Mouse (Mus musculus): Measurements from ENCODE around the gene Golga5. TPM values are rescaled to one million over a fixed set of nuclear protein-coding genes. Genes with fewer than 3 reads are reported as not detected.

Gene Golga5
- 27.1 and 30.9 TPM in 2 replicates for polyA plus RNA-seq (2016; fragmentation: Nextera tagmentation; extraction: Ambion mirVana)

DNA sequence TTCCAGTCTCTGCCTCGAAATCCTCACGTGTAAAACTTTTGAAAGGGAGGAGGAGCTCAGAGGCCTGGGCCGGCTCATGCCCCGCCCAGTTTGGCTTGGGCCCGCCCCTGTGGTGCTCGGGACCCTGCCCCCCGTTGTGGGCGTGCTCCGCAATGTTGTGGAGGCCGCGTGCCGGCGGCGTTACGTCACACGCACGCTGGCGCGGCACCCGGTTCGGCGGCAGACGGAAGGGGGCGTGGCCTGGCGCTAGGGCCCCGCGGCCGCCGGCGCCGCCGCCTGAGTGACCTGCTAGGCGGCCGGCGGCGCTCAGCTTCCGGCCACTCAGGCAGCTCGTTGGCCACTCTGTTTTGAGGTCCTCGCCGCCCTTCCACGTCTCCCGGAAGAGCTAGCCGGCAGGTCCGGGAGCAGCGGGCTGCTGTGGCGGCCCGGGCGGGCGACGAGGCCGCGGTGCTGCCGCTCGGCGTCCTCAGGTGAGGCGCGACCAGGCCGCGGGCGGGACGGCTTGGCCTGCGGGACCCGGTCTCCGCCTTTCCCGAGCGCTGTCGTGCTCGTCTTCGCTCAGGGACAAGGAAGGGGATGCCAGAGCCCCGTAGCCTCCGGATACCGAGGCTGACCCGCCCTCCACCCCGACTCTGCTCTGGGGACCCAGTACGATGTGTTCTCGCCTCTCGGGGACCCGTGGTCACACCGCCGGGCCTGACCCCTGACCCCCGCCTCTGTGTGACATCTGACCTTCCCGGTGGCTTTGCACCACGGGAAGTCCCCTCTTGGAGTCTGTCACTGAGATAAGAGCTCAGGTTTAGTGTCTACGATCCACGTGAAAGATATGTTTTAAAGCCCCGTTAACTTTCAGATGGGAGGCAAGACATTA, at the start of gene Golga5:
Gene Golga5, plus strand, starts transcription at position 242 of the 871 bp plus-strand sequence.
- Histone ChIP-seq H3K9me3 (replicated peaks) (no peaks in the 10 kb centered on the region), H3K27me3 (ENCODE audit: low read depth, poor library complexity, severe bottlenecking) (no peaks in the 10 kb centered on the region), H3K27ac (peak within 1 kb of the TSS; percentile 78), H3K4me1 (peaks cover 6% of the 10 kb centered on the region; the same call in 1 of the 2 replicates), H3K36me3 (peaks cover 19% of the 10 kb centered on the region), H3K4me3 (peak within 1 kb of the TSS; percentile 67)
- WGBS = under 1% methylated on average over 85 of the region's 86 CpGs
- DNase-seq (ENCODE audit: low spot score) = peak; percentile 99

DNA sequence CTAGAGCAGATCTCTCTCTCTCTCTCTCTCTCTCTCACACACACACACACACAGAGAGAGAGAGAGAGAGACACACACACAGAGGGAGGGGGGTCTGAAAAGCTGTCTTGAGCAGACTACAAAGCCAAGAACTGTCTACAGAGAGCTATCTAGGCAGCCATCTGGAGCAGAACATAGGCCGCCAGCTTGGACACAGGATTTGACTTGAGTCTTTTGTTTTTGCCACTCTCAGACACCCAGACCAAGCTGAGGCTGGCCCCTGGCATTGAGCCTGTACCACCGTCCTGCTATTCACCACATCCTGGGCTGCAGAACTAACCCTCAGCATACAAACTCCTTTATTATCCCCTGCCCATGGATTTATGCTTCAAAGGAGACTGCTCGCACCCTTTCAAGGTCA, 49.4 kb upstream of the Golga5 start:
- Histone ChIP-seq H3K27me3 (ENCODE audit: low read depth, poor library complexity, severe bottlenecking) (no peaks in the 10 kb centered on the region), H3K4me3 (no peak overlapping the region), H3K36me3 (peaks cover 20% of the 10 kb centered on the region), H3K4me1 (0 out of 2 replicates have a peak, but pooled peaks cover 5% of the 10 kb centered on the region), H3K9me3 (replicated peaks) (no peaks in the 10 kb centered on the region), H3K27ac (no peak overlapping the region)
- DNase-seq (ENCODE audit: low spot score) = no peak
- 76% methylated on average over 3 of the region's 3 CpGs for WGBS

DNA sequence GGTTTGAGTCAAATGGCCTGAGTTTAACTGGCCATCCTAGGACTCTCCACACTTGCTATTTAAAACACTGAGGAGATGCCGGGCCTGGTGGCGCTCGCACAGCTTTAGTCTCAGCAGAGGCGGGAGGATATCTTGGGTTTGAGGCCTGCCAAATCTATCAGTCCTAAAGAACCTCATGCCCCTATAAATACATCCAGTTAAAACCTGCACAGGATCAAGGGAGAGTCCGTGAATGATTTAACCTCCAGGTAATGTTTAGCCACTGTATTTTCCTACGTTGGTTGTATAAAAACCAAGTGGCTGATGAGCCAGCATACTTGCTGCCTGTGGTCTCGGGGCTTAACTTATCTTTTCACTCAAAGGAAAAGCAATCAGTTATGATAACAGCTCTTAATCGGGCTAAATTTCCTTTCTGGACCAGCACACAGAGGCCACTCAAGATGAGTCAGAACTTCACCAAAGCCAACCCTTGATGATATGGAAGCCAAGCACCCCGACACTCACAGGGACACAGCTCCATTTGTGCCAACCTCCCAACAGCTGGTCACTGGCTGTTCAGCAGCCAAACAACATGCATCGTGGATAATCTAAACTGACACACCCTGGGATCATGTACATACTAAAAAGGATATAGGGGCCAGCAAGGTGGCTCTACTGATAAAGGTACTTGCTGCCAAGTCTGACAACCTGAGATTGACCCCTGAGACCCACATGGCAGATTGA, 48.6 kb upstream of the Golga5 start:
- Histone ChIP-seq H3K4me1 (peaks cover 10% of the 10 kb centered on the region; the same call in 1 of the 2 replicates), H3K9me3 (replicated peaks) (no peaks in the 10 kb centered on the region), H3K27me3 (ENCODE audit: low read depth, poor library complexity, severe bottlenecking) (no peaks in the 10 kb centered on the region), H3K27ac (no peak overlapping the region), H3K36me3 (peaks cover 20% of the 10 kb centered on the region), H3K4me3 (no peak overlapping the region)
- WGBS = 92% methylated on average over 10 of the region's 10 CpGs
- no peak for DNase-seq (ENCODE audit: low spot score)

DNA sequence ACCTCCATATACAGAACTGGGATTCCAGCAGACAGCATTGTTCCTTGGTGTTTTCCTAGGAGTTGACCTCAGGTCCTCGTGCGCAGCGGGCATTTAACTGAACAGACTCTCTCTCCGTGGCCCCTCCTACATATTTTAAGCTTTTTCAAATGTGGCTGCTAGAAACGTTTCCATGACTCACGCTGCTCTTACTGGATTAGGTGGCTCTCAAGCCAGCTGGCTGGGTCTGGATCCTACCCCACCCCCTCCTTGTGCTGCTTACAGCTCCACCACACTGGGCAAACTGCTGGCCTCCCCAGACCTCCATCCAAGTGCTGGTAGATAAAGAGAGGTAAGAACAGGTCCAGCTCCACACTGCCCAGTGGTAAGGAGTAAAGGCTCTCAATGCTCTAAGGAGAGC, 46.9 kb upstream of the Golga5 start:
- DNase-seq (ENCODE audit: low spot score) = no peak
- Histone ChIP-seq H3K36me3 (peaks cover 27% of the 10 kb centered on the region), H3K27ac (no peak overlapping the region), H3K27me3 (ENCODE audit: low read depth, poor library complexity, severe bottlenecking) (no peaks in the 10 kb centered on the region), H3K4me1 (peaks cover 5% of the 10 kb centered on the region; the same call in 1 of the 2 replicates), H3K4me3 (no peak overlapping the region), H3K9me3 (replicated peaks) (no peaks in the 10 kb centered on the region)
- WGBS = 94% methylated on average over 6 of the region's 6 CpGs

DNA sequence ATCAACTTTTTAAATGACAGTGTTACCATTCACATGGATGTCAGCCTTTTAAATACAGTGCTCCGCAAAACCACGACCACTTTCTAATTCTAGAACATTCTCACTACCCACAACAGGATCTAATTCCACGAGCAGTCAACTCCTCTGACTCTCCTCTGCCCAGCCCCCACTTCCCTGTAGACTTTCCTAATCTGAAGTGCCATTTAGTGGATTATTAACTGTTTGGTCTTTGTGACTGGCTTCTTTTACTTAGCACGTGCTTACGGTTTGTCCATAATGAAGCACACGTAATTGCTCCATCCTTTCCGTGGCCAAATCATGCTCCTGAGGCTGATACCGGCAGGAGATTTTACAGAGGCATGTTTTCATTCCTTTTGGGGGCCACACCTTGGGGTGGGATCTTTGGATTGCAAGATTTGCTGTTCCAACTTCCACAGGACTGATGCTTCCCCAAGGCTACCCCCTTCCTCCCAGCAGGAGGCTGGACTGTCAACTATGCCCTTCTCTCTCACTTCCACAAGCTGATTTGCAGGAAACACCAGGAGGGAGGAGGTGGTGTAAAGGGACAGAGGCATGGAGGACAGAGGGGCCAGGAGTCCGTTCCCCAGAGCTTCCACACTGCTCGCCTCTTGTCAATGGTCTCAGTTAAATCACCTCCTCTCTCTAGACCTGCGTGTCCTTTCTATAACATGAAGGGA, 46.2 kb upstream of the Golga5 start:
- Histone ChIP-seq H3K27me3 (ENCODE audit: low read depth, poor library complexity, severe bottlenecking) (no peaks in the 10 kb centered on the region), H3K4me3 (no peak overlapping the region), H3K4me1 (peaks cover 5% of the 10 kb centered on the region; the same call in 1 of the 2 replicates), H3K9me3 (replicated peaks) (no peaks in the 10 kb centered on the region), H3K36me3 (peaks cover 27% of the 10 kb centered on the region), H3K27ac (no peak overlapping the region)
- WGBS = 92% methylated on average over 11 of the region's 11 CpGs
- no peak for DNase-seq (ENCODE audit: low spot score)

DNA sequence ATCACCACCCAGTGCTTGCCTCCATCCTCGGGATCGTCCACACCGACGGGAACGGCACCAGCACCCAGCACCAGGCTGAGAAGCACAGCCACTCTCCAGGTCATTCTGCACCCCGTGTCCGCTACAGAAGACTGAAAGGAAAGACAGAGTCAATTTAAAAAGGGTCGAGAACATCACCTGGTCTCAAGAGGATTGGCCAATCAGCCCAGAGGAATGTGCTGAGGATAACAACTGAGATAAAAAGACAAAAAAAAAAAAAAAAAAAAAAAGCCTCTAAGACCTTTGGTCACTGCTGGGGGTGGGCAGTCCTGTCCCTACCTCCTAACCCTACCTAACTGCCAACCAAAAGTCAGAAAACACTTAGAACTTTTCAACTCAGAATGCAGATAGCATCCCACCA, 45.3 kb upstream of the Golga5 start:
- peaks cover 5% of the 10 kb centered on the region; the same call in 1 of the 2 replicates for H3K4me1 ChIP-seq
- 91% methylated on average over 8 of the region's 8 CpGs for WGBS
- H3K9me3 ChIP-seq (replicated peaks) = no peaks in the 10 kb centered on the region
- peaks cover 27% of the 10 kb centered on the region for H3K36me3 ChIP-seq
- no peak overlapping the region for H3K27ac ChIP-seq
- H3K4me3 ChIP-seq = no peak overlapping the region
- DNase-seq (ENCODE audit: low spot score) = no peak
- H3K27me3 ChIP-seq (ENCODE audit: low read depth, poor library complexity, severe bottlenecking) = no peaks in the 10 kb centered on the region

DNA sequence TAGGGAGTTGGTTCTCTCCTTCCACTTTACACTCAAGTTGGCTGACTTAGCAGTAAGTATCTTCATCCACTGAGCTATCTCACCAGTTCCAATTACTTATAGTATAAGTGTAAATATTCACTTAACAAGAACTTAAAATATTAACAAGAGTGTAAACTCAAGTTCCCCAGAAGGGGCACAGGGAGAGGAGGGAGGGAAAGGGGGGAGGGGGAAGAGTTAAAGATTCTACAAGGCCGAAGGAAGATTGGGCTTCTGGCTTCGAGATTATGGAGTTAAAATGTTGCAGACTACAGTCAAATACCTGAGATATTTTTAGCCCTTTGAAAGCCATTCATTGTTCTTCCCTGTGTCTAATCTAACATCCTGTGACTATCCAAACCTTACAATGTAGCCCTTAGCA, 44.5 kb upstream of the Golga5 start:
- no peak overlapping the region for H3K27ac ChIP-seq
- H3K4me1 ChIP-seq = peaks cover 5% of the 10 kb centered on the region; the same call in 1 of the 2 replicates
- peaks cover 27% of the 10 kb centered on the region for H3K36me3 ChIP-seq
- DNase-seq (ENCODE audit: low spot score) = no peak
- no peak overlapping the region for H3K4me3 ChIP-seq
- H3K27me3 ChIP-seq (ENCODE audit: low read depth, poor library complexity, severe bottlenecking) = no peaks in the 10 kb centered on the region
- WGBS = 85% methylated on average over 2 of the region's 2 CpGs
- H3K9me3 ChIP-seq (replicated peaks) = no peaks in the 10 kb centered on the region

DNA sequence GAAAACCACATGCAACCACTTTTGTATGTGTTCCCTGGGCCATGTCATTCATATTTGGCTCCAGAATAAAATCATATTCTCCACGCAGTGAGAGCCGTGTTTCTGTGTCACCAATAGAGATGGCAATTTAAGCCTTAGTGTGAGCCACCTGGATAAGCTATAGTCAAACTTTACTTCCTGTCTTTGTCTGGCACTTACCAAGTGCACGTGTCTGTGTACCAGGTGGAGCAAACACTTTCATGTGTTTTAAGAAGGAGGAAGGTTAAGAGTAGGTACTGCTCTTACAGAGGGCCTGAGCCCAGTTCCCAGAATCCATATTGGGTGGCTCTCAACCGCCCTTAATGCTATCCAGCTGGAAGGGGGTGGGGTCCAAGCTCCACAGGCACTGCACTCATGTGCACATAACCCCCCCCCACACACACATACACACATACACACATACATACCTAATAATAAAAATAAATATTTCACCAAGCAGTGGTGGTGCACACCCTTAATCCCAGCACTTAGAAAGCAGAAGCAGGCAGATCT, 43.8 kb upstream of the Golga5 start:
- H3K27ac ChIP-seq = peak overlapping the region; percentile 30; the same call in 1 of the 2 replicates
- H3K4me1 ChIP-seq = peaks cover 5% of the 10 kb centered on the region; the same call in 1 of the 2 replicates
- H3K36me3 ChIP-seq = peaks cover 27% of the 10 kb centered on the region
- 91% methylated on average over 4 of the region's 4 CpGs for WGBS
- no peaks in the 10 kb centered on the region for H3K27me3 ChIP-seq (ENCODE audit: low read depth, poor library complexity, severe bottlenecking)
- no peaks in the 10 kb centered on the region for H3K9me3 ChIP-seq (replicated peaks)
- no peak overlapping the region for H3K4me3 ChIP-seq
- no peak for DNase-seq (ENCODE audit: low spot score)

DNA sequence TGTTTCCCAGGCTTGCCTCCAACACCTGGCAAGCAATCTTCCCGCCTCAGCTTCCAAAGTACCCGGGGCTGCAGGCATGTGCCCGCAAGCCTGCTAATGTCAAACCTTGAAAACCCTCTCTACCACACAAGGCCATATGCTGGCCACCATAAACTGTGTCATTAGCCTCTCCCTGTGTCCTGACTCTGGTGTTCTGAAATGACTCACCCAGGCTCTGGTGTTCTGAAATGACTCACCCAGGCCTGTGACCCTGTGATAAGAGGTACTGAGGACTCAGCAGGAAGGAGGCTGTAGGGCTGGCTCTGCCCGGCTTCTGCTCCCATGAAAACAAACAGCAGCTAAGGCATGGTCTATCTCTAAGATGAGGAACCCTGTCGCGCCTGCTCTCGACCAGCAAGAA, 42.6 kb upstream of the Golga5 start:
- WGBS = 93% methylated on average over 7 of the region's 7 CpGs

DNA sequence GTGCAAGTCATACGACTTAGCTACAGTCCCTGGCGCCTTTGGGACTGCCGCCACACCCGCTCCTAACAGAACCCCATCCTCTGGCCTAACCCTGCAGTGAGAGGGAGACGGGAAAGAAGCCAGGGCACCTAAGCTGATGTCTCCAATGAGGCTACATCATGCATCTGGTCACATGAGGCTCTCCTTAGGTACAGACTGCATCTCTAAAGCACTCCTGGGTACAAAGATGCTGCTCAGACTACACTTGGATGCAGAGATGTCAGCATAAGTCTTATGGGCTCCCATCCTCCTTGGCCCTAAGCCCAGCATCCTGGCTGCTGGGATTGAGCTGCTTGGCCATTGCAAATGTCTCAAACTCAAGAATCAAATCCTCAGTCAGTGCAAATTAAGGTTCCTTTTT, 39.3 kb upstream of the Golga5 start:
- DNase-seq (ENCODE audit: low spot score) = no peak
- Histone ChIP-seq H3K9me3 (replicated peaks) (no peaks in the 10 kb centered on the region), H3K27me3 (ENCODE audit: low read depth, poor library complexity, severe bottlenecking) (no peaks in the 10 kb centered on the region), H3K36me3 (peaks cover 8% of the 10 kb centered on the region), H3K27ac (no peak overlapping the region), H3K4me1 (peaks cover 5% of the 10 kb centered on the region; the same call in 1 of the 2 replicates), H3K4me3 (no peak overlapping the region)
- WGBS = 97% methylated on average over 5 of the region's 5 CpGs

More for the DNA sequence above, 42.6 kb upstream of the Golga5 start:
- H3K4me1 ChIP-seq = peaks cover 5% of the 10 kb centered on the region; the same call in 1 of the 2 replicates
- H3K4me3 ChIP-seq = no peak overlapping the region
- H3K27me3 ChIP-seq (ENCODE audit: low read depth, poor library complexity, severe bottlenecking) = no peaks in the 10 kb centered on the region
- H3K9me3 ChIP-seq (replicated peaks) = no peaks in the 10 kb centered on the region
- no peak for DNase-seq (ENCODE audit: low spot score)
- no peak overlapping the region for H3K27ac ChIP-seq
- H3K36me3 ChIP-seq = peaks cover 27% of the 10 kb centered on the region

DNA sequence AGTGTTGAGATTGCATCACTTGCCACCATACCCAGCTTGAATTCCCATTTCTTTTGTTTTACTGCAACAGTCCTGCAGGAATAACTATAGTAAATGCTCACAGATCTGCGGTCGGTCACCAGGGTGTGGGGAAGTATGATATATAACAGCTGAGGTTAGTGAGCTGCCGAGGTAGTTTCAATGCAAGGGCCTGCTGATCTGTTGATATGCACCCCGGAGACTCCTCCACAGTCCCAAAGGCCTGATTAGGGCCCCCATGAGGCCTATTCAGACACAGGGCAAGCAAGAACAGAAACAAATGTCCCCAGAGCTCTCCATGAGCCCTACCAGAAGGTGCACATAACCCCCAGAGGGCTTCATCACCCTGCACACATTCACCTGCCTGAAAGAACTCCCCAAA, 38.7 kb upstream of the Golga5 start:
- DNase-seq (ENCODE audit: low spot score) = no peak
- peaks cover 8% of the 10 kb centered on the region for H3K36me3 ChIP-seq
- no peak overlapping the region for H3K27ac ChIP-seq
- no peaks in the 10 kb centered on the region for H3K9me3 ChIP-seq (replicated peaks)
- H3K4me3 ChIP-seq = no peak overlapping the region
- no peaks in the 10 kb centered on the region for H3K27me3 ChIP-seq (ENCODE audit: low read depth, poor library complexity, severe bottlenecking)
- H3K4me1 ChIP-seq = no peaks in the 10 kb centered on the region
- WGBS = 88% methylated on average over 4 of the region's 4 CpGs

DNA sequence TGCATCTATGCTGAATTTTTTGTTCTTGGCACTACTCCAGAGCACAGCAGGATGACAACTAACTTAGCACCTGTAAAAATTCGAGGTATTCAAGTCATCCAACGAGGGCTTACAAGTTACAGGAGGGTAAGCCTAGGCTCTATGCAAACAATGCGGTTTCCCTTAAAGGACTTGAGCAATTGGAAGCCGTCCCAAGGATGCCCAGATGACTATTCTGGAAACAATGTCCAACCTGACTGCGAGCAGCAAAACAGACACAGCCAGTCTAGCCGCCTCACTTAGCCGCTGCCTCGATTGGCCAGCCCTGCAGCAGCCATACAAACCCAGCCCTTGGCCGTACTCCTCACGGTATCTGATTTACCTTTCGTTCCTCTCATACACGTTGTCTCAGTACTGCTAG, 36.7 kb upstream of the Golga5 start:
- H3K4me3 ChIP-seq = no peak overlapping the region
- no peaks in the 10 kb centered on the region for H3K36me3 ChIP-seq
- WGBS = 89% methylated on average over 12 of the region's 12 CpGs
- no peaks in the 10 kb centered on the region for H3K4me1 ChIP-seq
- H3K27ac ChIP-seq = no peak overlapping the region
- no peaks in the 10 kb centered on the region for H3K9me3 ChIP-seq (replicated peaks)
- no peak for DNase-seq (ENCODE audit: low spot score)
- no peaks in the 10 kb centered on the region for H3K27me3 ChIP-seq (ENCODE audit: low read depth, poor library complexity, severe bottlenecking)
